Mouse (Mus musculus) cerebellum, adult 11-12 months (tissue): ENCODE measurements around the gene Jak1.

Experiments used
- DNase-seq: peaks from one replicate; pipeline ENCODE4 v3.0.0; 2022

The Jak1 gene

DNA sequence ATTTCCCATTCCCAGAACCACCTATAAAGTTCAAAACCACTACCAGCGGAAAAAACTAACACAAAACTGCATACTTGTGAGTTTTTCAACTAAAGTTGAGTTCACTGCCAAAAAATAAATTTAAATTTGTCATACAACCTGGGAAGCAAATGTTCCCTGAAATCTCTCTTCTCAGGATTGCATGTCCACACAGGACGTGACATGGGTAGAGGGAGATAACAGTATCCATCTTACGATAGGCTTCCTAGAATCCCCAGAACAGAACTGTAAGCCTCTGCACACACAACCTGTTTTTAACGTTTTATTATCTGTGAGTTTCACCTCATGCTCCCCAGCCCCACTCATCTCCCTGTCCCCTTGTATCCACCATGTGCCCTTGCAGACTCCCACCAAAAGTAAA is 26.5 kb downstream of the Jak1 start:
- no peak for DNase-seq

DNA sequence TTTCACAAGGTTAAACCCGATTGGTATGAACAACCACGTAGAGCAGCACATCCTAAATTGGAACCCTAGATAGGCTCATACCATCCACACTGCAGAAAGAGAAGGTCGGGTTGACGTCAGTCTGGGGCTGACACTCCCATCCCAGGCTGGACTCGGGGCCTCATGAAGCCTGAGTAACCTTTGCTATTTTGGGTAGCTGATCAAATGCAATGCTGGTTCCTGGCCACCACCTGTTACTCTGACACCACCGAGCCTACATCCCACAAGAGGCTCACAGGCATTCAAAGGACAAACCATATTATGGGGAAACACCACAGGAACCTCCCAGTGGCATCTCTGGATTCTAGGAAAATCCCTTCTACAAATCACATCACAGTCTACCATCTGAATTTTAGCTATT is 28.3 kb downstream of the Jak1 start:
- DNase-seq: no peak

DNA sequence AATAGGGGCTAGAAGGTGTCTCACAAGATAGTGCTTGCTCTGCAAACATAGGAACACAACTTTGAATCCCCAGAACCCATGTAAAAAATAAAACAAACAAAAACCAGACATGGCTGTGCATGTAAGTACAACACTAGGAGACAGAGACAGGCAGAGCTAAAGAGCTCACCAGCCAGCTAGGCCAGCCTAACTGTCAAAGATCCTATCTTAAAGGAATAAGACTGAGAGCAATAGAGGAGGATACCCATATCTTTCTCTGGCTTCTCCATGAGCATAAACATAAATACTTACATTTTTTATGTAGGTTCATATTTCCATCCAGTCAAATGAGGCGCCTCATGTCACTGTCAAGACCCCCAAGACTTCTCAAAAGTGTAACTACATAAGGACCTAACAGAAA is 29.1 kb downstream of the Jak1 start:
- DNase-seq: no peak

DNA sequence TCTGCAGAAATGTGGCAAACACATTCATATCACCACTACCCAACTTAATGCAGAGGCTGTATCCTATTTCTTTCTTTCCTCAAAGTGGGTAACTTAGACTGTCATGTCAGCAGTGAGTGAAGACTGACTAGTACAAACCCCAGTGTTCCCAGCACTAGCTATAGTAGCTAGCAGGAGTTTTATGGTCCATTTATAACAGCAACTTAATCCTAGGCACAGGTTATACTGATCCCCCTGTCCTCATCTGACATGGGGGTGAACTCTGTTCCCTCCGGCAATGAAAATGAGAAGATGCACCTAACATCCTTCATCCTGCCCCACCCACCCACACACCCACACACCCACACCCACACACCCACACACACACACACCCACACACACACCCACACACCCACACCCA is 30.3 kb downstream of the Jak1 start:
- no peak for DNase-seq

DNA sequence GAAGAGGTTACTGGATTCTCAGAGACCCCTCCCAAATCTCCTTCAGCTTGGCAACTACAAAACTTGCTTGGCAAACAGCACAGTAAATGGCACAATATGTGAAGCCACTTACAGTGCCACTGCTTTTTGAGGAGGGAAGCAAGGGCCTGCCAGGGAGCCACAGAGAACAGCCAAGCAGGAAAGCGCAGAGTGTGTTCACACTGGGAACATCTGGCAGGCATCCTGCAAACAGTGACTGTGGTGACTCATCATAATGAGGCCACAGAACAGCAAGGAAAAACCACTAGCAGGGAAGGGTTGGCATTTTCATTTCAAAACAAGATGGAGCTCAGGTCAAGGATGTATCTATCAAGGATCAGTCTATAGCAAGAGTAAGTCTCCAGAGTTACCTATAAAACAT is 30.8 kb downstream of the Jak1 start:
- DNase-seq: peak; percentile 27

DNA sequence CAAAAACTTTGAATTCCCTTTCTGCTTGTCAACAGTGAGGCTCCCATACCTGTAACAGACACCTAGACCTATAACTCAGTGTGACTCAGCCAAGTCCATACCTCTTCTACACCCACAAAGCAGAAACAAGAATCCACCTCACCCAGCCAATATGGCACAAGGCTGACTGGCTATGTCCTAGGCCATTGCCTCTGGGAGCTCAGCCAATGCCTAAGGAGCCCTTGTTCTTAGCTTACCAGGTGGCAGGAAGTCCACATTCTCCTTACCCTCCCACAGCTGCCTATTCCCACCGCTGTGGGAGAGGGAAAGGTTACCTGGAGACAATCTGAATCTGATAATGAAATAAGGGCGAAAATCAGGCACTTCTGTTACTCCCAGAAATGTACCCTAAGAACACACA is 34.5 kb downstream of the Jak1 start:
- DNase-seq: no peak

DNA sequence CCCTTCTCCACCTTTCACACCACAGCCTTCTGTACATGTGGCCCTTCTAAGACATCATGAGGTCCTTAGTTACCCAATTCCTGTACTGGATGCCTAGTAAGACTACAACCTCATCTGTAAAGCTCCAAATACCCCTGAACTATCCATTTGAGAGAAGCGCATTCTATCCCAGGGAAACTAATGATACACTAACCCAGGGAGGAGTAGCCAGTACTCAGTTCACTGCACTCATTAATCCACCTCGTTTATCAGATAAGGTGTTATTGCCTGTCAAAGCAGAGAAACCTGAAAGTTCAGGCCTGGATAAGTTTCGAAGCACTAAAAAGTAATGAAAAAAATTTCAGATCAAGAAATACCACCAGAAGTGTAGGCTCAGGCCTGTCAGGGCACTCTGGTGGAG is 37.7 kb downstream of the Jak1 start:
- no peak for DNase-seq

DNA sequence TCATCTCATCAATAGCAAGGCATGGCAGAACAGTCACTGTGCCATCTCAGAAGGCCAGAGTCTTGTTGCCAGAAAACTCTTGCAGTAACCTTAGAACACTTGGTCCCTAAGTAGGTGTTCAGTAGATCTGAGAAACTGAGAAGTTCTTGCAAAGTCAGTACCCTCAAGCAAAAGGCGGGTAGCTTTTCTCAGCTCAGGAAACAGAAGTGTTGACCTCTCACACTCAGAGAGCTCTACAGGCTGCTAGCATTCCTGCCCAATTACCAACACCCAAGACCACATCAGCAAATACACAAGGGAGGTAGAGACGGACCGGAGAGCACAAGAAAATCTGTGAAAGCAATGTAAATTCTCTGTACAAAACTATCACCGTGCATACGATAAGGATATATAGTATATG is 39.1 kb downstream of the Jak1 start:
- no peak for DNase-seq

DNA sequence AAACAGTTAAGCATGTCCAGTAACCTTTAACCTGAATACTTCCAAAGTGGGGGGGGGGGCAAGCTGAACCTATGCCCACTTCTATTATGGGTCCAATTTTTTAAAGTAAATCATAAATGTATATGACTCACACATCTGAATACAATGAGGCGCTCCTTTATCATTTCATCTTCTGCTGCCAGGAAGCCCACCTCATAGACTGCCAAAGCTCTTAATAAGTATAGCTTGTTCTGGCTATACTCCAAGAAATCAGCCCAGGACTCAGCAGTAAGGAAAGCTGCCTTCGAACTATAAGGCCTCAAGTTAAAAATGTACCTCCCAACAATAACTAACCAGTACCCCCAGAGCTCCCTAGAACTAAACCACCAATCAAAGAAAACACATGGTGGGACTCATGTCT is 44.1 kb downstream of the Jak1 start:
- no peak for DNase-seq

DNA sequence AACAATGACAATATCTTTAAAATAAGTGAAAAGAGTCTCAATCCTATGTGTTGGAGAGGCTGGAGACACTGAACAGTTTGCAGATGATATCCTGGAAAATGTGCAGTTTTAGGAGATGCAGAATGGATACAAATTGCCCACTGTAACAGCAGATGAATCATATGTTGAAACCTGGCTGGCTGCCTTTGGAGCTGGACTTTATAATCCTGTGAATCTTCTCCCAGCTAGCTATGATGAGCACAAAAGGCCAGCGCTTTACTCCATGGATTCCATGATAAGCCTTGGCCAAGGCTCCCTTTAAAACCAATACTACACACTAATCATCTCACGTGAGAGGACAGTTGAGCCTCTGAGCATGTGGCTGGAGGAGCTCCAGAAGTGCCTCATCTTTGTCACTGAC is 45.2 kb downstream of the Jak1 start:
- DNase-seq: no peak

DNA sequence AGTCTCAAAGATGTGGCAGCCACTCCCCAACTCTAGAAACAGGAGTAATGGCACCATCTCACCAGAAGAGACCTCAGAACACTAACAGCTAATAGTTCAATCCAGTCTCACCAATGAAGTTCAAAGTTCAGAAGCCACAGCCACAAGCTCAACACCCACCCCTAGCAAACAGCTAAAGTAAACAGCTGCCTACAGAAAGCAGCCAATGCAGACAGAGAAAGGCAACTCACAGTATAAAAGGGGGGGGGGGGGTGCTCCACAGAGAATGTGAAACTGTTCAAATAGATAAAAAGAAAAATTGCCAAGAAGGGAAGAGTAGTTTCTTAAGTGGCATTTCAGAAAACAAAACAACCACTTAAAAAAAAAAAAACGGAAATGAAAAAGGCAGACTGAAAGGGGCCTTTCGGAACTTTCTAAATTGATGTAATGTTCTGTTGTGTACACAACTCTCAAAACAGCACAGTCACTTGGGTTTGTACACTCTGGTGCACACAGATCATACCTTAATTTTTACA is 48.0 kb downstream of the Jak1 start:
- no peak for DNase-seq

DNA sequence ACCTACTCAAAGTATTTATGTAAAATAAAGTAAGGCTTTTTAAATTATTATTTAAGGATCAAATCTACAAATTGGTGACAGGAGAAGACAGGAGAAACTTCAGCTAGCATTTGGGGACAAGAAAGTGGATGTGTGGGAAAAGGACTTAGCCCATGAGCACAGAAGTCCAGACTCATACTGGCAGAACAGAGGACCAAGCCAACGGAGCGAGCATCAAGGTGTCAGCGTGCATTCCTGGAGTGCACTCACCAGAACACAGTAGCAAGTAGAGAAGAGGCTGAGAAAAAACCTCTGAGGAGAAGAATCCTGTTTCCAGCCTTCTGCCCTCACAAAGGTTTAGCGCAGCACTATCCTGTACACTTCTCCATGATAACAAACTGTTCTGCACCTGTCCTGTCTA is 48.8 kb downstream of the Jak1 start:
- no peak for DNase-seq

DNA sequence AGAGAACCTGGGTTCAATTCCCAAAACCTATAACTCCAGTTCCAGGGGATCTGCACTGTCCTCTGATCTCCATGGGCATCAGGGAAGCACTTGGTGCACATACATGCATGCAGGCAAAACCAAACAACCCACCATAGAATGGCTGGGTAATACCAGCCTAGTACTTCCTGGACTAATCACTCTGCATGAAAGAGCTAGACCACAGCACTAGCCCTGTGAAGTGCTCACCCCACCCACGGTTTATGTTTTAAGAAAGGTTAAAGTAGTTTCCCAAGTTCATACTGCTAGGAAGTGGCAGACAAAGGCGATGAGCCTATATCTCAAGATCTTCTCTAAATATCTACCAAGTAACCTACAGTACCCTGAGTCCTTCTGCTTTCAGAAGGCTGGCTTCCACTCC is 51.6 kb downstream of the Jak1 start:
- DNase-seq: no peak

DNA sequence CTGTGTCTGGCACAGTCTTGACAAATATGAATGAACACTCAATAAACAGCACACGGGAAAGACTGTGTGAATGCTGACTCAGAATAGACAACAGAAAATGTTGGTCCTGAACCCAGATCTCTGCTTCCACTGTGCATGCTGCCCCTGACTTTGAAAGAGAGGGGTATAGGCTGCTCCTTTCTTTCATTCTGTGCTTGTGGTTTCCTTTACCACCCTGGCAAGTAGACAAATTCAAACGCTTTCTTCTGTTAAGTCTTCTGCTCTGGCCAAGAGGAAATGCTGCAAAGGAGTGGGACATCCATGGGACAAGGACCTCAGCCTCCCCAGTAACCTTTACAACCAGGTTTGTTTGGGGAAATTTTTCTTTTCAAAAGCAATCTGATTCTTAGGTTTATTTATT is 57.6 kb downstream of the Jak1 start:
- no peak for DNase-seq

DNA sequence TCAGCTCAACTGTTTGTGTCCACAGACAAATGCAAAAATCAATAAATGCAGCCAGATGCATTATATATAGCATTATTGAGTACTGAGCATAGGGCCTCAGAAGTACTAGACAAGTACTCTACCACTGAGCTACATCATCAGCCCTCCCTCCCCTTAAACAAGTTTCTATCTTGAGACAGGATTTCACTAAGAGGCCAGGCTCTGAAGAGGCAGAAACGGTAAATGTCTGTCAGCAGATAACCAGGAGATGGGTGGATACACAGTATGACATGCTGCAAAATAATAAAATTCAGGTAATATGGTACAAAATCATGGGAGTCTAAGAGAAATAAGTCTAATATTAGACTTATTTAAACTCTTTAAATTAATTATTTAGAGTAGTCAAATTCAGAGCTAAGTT is 61.6 kb downstream of the Jak1 start:
- no peak for DNase-seq

DNA sequence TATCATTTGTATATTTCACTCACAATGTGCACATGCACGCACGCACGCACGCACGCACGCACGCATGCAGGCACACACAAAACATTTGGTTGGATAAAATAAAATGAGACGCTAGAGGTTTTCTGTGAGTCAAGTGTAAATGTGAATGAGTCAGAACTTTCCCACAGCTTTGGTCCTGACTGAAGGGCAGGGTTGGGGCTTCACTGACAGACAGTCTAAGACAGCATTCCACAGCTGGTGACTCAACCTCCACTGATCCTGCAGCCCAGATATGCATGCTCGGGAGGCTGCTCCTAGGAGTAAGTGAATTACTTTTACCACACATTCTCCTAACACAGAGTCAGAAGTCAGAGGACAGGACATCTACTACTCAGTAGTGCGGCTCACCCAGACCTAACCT is 62.5 kb downstream of the Jak1 start:
- DNase-seq: no peak

DNA sequence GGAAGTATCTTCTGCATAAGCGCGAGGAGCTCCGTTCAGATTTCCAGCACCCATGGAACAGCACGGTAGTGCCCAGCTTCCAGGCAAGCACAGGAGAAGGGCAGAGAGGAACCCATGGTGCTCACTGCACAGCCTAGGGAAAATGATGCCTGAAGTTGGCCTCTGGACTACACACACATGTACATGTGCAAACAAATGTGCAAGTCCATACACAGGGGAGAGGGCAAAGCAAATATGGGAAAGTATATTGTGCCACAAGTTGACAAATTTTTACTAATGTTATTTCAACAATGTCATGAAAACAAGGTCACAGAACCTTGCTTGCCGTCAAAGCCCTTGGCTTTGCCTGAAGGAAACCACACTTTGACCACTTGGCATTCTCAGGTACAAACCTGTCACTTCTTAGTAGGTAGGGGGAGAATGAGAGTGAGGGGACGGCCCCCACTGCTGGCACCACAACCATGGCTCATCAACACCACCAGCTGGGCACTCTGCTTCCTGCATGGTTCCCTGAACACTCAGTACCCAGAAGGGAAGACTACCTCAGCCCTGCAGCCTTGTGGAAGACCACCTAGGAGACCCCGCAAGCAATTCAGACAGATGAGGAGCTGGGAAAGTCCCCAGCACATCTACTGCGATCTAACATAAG is 65.5 kb downstream of the Jak1 start:
- DNase-seq: peak; percentile 20

DNA sequence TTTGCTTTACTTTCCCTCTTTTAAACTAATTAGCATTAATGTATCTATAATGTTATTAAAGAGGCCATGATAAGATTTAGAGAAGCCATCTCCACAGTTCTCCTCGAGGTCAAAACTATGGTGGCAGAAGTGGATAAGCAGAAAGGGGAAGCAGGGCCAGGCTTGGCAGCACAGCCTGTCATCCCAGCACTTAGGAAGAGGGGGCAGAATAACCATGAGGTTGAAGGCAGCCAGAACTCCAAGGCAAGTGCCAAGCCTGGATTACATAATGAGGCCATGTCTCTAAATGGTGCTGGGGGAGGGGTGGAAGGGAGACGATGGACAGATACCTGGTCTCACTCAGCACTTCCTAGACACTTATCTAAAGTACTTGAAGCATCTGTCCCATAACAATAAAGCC is 66.7 kb downstream of the Jak1 start:
- peak; percentile 87 for DNase-seq

DNA sequence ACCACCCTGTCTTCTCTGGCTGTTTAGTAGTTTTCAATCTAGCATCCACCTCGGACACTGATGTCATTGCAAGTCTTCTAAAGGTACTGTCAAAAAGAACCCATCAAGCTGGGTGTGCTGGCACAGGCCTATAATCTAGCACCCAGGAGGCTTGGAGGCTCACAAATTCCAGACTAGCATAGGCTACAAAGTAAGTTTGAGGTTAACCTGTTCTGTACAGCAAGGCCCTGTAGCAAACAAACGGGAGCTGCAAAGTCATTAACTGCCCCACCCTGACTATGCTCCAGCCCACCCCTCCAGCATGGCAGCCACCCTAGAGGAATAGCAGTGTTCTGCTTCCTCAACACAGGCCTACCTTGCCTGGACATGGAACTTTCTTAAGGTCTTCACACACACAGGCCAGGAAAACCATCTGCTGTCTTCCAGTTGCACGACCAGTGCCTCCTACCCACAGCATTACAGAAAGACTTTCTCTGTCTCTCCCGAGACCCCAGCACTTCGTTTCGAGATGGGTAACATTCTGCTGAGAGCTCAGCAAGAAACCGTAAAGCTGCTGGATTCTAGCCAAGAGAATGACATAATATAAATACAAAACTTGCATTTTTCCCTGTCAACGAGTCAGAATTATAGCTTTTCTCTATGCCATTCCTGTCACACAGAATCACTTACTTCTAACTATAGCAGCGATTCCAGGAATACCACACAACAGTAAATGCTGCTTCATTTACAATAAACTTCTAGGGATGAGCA is 67.5 kb downstream of the Jak1 start:
- peak; percentile 18 for DNase-seq

DNA sequence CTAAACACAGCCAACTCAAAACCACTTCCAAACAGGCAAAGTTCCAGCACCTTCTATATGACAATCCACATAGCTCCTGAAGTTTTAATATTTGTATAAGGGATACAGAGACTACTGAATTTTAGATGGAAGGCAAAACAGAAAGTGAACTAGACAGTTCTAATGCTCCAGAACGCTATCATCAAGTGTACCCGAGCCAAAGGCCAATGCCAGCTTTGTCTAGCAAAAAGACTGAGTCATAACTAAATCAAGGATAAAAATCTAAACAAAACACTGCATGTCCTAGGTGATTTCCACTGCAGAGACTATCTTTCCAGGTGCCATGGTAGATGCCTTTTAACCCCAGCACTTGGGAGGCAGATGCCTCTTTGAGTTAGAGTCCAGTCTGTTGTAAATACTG is 68.7 kb downstream of the Jak1 start:
- no peak for DNase-seq

DNA sequence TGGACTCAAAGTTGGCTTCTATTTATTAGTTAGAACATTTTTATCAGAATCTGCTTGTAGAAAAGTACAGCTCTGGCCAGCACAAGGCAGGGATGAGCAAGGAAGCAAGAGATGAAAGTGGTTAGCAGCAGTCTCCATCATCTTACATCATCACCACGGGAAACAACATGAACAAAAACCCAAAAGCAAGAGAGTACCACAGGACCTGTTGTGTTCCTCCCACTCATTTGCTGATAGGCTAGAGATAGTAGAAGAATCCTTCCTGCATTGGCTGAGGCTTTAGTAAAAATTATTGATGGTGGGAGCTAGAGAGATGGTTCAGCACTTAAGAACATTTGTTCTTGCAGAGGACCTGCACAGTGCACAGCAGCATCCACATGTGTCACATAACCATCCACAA is 70.9 kb downstream of the Jak1 start:
- no peak for DNase-seq

DNA sequence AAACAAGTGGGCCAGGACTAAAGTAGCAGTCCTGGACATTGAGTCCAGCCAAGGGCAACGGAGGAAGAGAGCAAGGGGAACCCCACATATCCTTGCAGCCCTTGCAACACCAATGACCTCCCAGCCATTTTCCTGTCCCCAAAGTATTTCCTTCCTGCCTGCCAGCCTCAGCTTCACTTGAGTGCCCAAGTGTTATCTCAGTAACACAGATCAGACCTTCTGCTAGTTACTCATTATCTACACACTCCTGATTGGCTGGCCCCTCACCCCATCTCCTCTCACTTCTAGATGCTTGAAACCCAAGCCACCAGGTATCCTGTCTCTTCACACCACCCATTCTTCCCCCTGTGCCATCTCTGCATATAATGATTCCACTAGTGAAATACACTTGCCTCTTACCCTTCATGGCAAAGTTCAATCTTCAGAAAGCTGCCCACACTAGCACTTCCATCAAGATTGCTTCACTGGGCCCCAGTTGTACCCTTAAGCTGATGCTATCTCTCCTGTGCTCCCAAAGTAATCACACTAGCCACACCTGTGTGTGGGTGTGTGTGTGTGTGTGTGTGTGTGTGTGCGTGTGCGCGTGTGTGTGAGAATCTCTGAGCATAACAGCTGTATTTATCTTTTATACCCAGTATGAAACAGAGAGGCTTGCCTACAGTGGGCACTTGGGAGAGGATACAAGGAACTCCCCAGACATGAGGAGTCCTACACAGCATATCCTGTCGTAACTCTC is 72.7 kb downstream of the Jak1 start:
- no peak for DNase-seq

DNA sequence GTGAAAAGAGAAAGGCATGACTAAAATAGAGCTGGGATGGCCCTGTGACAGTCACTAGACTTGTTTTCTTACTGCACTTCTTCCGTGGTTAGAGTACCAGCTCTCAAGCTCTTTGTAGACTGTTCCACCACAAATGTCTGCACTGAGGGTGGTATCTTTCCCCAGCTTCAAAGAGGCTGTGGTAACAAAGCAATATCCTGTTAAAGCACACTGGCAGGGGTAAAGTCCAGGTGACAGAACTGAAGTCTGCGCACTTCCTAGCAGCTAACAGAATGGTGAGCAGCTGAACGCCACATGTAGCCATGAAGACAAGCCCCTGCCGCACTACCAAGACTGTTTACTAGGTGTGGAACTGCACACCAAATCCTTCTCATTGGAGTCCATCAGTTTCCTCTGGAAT is 77.7 kb downstream of the Jak1 start:
- DNase-seq: no peak

DNA sequence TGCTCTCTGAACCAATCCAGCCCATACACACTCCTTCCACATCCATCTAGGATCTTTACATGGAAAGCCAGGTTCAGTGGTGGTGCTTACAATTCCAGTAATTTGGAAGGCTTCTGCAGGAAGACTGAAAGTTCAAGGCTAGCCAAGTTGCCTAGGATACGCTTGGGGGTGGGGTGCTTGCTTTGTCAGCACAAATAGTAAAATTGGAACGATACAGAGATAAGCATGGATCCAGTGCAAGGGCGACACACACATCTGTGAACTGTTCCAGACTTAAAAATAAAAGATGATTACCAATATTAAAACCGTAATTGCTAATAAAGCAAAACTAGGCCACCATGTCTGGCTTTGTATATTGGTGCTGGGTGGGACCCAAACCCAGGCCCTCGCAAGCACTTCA is 78.5 kb downstream of the Jak1 start:
- DNase-seq: no peak
